Mouse (Mus musculus) forelimb bud, embryonic 11.5 days (tissue): ENCODE measurements around the gene Asb7.
A peak's percentile ranks its signal among the peaks of the same experiment; 100 is the strongest.

Experiments
- DNase-seq: peaks from one replicate; pipeline ENCODE4 v3.0.0-alpha.2; 2012; ENCODE audit warnings: low read depth, low spot score

The Asb7 gene

DNA sequence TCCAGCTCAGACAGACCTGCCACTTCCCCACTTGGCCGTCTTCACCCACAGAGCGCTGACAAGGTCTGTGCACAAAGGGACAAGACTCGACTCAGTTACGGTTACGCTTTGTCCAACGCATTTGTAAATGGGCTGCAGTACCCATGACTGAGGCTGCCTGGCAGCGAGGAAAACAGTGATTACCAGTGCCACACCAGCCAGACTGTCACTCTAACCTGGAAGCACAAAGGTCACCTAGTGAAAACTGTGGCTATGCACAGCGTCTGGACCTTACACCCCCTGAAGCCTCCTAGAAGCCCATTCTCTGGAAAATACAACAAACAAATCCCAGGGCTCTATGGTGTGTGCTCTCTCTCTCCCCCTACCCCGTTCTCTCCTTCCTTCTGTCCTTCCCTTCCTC, 33.9 kb downstream of the Asb7 start:
- DNase-seq, result no peak

- DNase-seq, result no peak
These were observed 35.8 kb downstream of the Asb7 start for GRCm38 (mm10) chr7:66653596-66653995.

DNA sequence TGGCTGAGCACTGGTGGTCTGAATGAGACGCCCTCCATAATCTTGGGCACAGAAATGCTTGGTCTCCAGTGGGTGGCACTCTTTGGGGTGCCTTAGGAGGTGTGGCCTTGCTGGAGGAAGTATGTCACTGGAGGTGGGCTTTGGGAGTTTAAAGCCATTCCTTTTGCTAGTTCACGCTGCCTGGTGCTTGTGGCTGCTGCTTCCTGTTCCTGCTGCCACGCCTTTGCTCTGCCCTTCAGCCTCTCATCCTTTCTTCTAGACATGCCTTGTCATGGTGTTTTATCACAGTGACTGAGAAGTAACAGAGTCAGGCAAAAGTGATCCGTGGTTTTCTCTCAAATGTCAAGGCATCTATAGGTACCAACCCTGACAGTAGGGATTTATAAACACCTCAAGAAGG, 37.2 kb downstream of the Asb7 start:
- DNase-seq, result no peak

GRCm38 (mm10) chr7:66650883-66651282, 38.5 kb downstream of the Asb7 start:
- no peak for DNase-seq

DNA sequence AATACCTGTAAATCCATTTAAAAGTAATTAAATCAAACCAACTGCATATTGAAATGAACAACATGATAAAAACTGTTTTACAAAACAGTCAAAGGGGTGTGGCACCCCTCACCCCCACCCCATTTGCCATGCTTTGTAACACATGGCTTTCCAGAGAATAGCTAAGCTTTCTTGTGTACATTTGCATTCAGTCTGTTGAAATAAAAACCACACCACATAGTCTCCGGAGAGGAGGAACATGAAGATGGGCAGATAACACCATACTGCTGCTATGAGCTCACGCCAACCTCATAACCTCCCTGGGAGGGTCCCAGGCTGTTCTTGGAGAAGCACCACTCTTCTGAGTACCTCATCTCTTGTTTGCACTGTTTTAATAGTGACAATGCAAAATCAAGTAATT, 40.2 kb downstream of the Asb7 start:
- DNase-seq, result no peak

- no peak for DNase-seq
These were observed 43.7 kb downstream of the Asb7 start for GRCm38 (mm10) chr7:66645736-66646135.

DNA sequence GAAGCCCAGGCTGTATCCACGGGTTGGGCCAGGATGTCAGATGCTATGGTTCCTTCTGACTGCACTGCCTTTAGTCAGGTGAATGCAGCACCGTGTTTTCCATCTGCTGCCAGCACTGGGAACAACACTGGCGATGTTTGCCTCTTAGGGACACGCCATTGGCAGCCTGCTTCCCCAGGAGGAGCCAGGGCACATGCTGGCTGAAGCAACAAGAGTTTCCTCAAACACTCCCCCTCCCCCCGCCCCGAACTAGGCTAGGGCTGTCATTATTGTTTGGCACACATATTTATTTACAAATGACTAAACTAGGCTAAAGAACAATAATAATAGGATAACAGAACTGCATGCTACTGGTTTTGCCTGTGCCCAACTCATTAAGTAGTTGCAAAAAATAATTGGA, 56.0 kb downstream of the Asb7 start:
- no peak for DNase-seq

DNA sequence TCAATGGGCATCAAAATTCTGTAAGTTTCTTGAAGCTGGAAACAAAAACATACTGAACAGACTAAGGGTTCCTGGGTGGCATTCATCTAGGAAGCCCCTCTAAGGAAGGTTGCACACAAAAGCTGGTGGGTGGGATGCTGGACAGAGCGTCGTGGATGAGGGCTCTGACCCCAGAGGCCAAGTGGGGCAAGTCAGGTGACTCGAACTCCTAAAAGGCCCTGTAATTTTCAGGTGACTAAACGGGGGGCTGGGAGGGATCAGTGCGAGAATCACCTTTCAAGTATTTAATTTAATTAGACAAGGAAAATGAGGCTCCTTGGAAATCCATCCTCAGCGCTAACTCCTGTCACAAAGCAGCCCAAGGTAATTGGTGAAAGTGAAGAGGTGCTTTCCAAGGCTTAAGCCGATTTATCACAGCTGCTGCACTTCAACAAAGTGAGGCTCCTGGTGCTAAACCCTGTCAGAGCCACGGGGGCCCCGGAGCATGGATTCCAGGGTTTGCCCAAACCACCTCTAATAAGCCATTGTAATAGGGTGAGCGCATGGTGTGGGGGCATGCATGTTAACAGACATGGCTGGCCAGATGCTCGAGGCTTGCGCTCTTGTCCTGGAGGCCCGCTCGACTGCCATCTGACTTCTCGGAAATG, 59.1 kb downstream of the Asb7 start:
- DNase-seq, result no peak

DNA sequence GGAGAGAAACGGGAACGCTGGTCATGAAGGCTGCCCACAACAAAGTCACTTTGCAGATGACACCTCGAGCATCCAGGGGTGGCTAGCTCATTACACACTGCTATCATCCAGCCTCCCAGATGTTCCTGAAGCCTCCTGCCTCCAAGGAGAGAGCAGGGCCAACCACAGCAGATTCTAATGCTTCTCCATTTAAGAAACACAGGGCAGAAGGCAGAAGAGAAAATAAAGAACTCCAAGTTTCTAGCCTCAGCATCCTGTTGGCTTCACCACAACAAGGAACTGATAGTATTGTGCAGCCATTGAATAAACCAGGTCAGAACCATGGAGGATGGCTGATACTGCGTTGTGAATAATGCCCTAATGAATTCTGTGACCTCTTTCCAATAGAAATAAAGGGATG, 60.0 kb downstream of the Asb7 start:
- DNase-seq, result no peak

GRCm38 (mm10) chr7:66623436-66623835, 66.0 kb downstream of the Asb7 start:
- DNase-seq, result peak; percentile 59

GRCm38 (mm10) chr7:66601846-66602245, 87.5 kb downstream of the Asb7 start:
- no peak for DNase-seq

GRCm38 (mm10) chr7:66600622-66601610, 88.5 kb downstream of the Asb7 start:
- DNase-seq, result no peak

DNA sequence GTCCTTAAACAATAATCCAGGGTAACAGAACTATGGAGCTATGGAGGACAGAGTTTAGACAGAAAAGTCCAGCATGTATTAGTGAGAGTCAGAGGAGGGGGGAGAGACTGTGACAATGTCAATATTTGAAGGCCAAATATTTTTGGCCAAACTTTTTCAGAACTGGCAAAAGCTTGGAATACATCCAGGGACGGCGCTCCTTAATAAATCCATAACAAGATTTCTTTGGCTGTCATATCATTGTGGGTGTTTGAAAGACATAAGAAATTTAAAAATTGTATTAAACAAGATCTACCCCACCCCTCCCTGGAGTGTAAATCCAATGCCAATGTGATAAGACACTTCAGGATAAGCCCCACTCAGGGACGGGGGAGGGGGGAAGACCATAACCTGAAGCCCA, 89.3 kb downstream of the Asb7 start:
- DNase-seq, result no peak

GRCm38 (mm10) chr7:66597900-66598299, 91.5 kb downstream of the Asb7 start:
- no peak for DNase-seq
